Mouse (Mus musculus): Measurements from ENCODE around the gene Cstf3.

DNA sequence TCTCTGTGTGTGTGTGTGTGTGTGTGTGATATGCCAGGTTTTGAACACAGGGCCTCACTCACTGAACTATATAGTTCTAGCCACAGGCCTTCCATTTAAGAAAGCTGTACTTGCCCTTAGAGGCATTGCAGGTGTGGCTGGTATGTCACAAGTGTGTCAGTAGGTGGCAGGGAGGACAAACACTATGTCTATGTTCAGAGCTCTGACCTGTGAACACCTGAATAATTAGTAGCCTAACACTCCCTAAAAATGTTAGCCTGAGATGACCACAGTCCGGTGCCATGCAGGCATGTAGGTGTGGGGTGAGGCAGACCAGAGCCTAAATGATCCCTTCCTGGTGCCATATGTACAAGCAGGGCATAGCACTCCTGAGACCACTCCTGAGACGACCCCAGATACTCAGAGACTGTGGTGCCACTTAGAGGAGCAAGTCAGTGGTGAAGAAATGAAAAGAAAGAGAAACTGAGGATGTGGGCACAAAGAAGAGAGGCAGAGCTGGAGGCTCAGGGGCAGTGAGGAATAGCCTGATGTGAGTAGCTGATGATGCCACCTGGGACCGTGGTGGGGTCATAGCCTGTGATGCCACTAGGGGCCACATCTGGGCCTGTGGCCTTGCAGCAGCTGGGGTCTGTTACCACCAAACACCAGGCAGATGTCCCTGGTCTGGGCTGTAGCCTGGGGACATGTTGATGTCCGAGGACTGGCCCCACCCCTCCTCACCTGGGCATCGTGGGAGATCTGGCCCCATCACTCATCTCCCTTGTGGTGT is 11.3 kb upstream of the Cstf3 start:
- TF ChIP-seq CTCF (conservative IDR thresholded peaks at IDR 0.05; ENCODE audit: insufficient read depth, insufficient read length, low read depth, low read length) = no peak
- no peak for TF ChIP-seq POLR2A (IDR thresholded peaks at IDR 0.05; ENCODE audit: low read depth, low read length)
